ENCODE assay signal across 13 mouse cellular contexts in the genomic region with DNA sequence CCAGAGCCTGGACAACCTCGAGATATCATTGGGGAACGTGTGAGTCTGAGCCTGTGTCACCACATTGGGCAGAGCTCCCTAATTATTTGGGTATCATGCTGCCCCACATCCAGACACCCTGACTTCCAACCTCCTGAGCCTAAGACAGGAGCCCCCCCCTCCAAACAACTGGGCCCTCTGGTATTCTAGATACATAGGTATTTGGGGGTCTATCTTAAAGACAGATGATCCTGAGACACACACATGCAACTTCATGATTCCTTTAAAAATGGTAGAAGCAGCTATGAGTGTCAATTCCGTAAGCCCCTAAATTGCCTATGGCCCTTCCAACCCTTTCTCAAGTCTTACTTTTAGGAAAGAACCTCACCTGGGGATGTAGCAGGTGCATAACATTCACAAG. TPM values are rescaled to one million over a fixed set of nuclear protein-coding genes. Genes with fewer than 3 reads are reported as not detected.
DNase-seq lines count a peak whose midpoint lies in the region; ATAC-seq and TF ChIP-seq lines count a peak whose summit lies in the region.
"Had no signal": no experiment of that assay in that cellular context is flagged by ENCODE, and none has a peak within 500 bp of the region (broad histone marks: within the 10 kb centered on the region; RNA-seq: fewer than 3 reads in every experiment).

No protein-coding gene starts in this region.

- DNase-seq in heart, adult 9 months (ENCODE audit: low spot score in 2 of 2) = no peak
- no peak for DNase-seq in CH12.LX (ENCODE audit: extremely low read depth)
- DNase-seq in liver, postnatal 0 days = no peak
- DNase-seq in layer of hippocampus, postnatal 25 days (ENCODE audit: extremely low spot score in 1 of 2, low spot score in 1 of 2) = no peak
- DNase-seq in ovary, postnatal 14 days (ENCODE audit: low spot score) = no peak
- no peak for DNase-seq in right cerebral cortex, postnatal 4 days
- DNase-seq: adrenal gland, postnatal 14 days; B cell, adult 2 months; cerebellum, adult 8-10 months had no signal

- H3K9ac ChIP-seq in heart, embryonic 12.5 days = no peak overlapping the region
- peak overlapping the region; percentile 96; the same call in 1 of the 2 replicates for H3K9ac ChIP-seq in CH12.LX (ENCODE audit: insufficient read depth, low read depth)
- H3K9ac ChIP-seq in forebrain, embryonic 12.5 days = no peak overlapping the region
- H3K9ac ChIP-seq in liver, postnatal 0 days (replicated peaks) = no peak overlapping the region

- H3K9me3 ChIP-seq in heart, embryonic 12.5 days (replicated peaks) = 0 out of 2 replicates have a peak, but pooled peaks cover 2% of the 10 kb centered on the region
- peaks cover 13% of the 10 kb centered on the region for H3K9me3 ChIP-seq in CH12.LX (replicated peaks; ENCODE audit: low read length)
- H3K9me3 ChIP-seq in forebrain, embryonic 12.5 days = no peaks in the 10 kb centered on the region
- H3K9me3 ChIP-seq in liver, postnatal 0 days (ENCODE audit: low read length) = no peaks in the 10 kb centered on the region

- H3K27ac ChIP-seq in heart, embryonic 12.5 days (ENCODE audit: poor library complexity, severe bottlenecking) = no peak overlapping the region
- no peak overlapping the region for H3K27ac ChIP-seq in CH12.LX (ENCODE audit: insufficient read depth, low read depth)
- no peak overlapping the region for H3K27ac ChIP-seq in forebrain, embryonic 12.5 days
- no peak overlapping the region for H3K27ac ChIP-seq in liver, postnatal 0 days (ENCODE audit: low read depth)
- H3K27ac ChIP-seq: kidney, postnatal 0 days had no signal

- 43% methylated on average over 3 of the region's 3 CpGs for WGBS in heart, embryonic 12.5 days
- 71% methylated on average over 3 of the region's 3 CpGs for WGBS in forebrain, embryonic 12.5 days
- 43% methylated on average over 3 of the region's 3 CpGs for WGBS in liver, postnatal 0 days (ENCODE audit: insufficient replicate concordance)

- H3K4me1 ChIP-seq in heart, embryonic 12.5 days (replicated peaks) = peaks cover 18% of the 10 kb centered on the region; the same call in 1 of the 2 replicates
- H3K4me1 ChIP-seq in CH12.LX (ENCODE audit: control insufficient read depth in 1 of 2, insufficient read depth in 2 of 2) = peaks cover 23 to 37% of the 10 kb centered on the region in 2 experiments
- H3K4me1 ChIP-seq in forebrain, embryonic 12.5 days = peaks cover 15% of the 10 kb centered on the region
- peaks cover 10% of the 10 kb centered on the region for H3K4me1 ChIP-seq in liver, postnatal 0 days (ENCODE audit: insufficient read depth)

- H3K36me3 ChIP-seq in heart, embryonic 12.5 days = peaks cover 66% of the 10 kb centered on the region
- H3K36me3 ChIP-seq in CH12.LX (replicated peaks in 1 of 2; ENCODE audit: control insufficient read depth in 1 of 2, insufficient read depth in 1 of 2, low read length in 1 of 2) = peaks cover 70 to 86% of the 10 kb centered on the region in 2 experiments
- peaks cover 46% of the 10 kb centered on the region for H3K36me3 ChIP-seq in forebrain, embryonic 12.5 days (replicated peaks)
- peaks cover 58% of the 10 kb centered on the region for H3K36me3 ChIP-seq in liver, postnatal 0 days (replicated peaks; ENCODE audit: insufficient read depth, low read length)

- H3K79me2 ChIP-seq in CH12.LX (replicated peaks; ENCODE audit: control insufficient read depth, extremely low read depth, insufficient read depth, poor library complexity, severe bottlenecking) = peaks cover 17% of the 10 kb centered on the region

- dilution Hi-C loops in CH12.LX (cut with MboI; ENCODE audit: extremely low pct_ligation_motif_present, extremely low pct_unique_long_range_greater_than_20kb, low sequenced_read_pairs) = no loop called here

- TF ChIP-seq CTCF in CH12.LX (conservative IDR thresholded peaks at IDR 0.05 in 1 of 2, IDR thresholded peaks at IDR 0.05 in 1 of 2; ENCODE audit: low read depth in 2 of 2, low read length in 2 of 2) = no peak
- TF ChIP-seq CTCF in liver, postnatal 0 days (IDR thresholded peaks at IDR 0.05; ENCODE audit: low read depth) = no peak

- no peak for TF ChIP-seq EP300 in CH12.LX (IDR thresholded peaks at IDR 0.05; ENCODE audit: low read length)
- no peak for TF ChIP-seq EP300 in liver, postnatal 0 days (IDR thresholded peaks at IDR 0.05; ENCODE audit: low read depth)

- in situ Hi-C loops in CH12.LX (cut with MboI; ENCODE audit: low pct_ligation_motif_present, low pct_unique_long_range_greater_than_20kb, low sequenced_read_pairs) = no loop called here

- no peak overlapping the region for H3K4me3 ChIP-seq in heart, embryonic 12.5 days
- H3K4me3 ChIP-seq in CH12.LX (replicated peaks in 1 of 3; ENCODE audit: low read depth in 2 of 3, low read length in 2 of 3, poor library complexity in 1 of 3) = peak overlapping the region; percentile 32 to 55 (median 45)
- H3K4me3 ChIP-seq in forebrain, embryonic 12.5 days (replicated peaks) = 0 out of 2 replicates have a peak overlapping the region, but pooled peaks have one; percentile 54
- H3K4me3 ChIP-seq in liver, postnatal 0 days (ENCODE audit: low read depth, low read length) = peak overlapping the region; percentile 63; the same call in 1 of the 2 replicates

- peak overlapping the region; percentile 92; the same call in 1 of the 2 replicates for H3K4me2 ChIP-seq in heart, embryonic 12.5 days
- H3K4me2 ChIP-seq in CH12.LX (ENCODE audit: insufficient read depth, low read depth, poor library complexity, severe bottlenecking) = peak overlapping the region; percentile 64
- H3K4me2 ChIP-seq in forebrain, embryonic 12.5 days = peak overlapping the region; percentile 84
- H3K4me2 ChIP-seq in liver, postnatal 0 days (ENCODE audit: low read depth, low read length) = peak overlapping the region; percentile 86; the same call in 1 of the 2 replicates

- no peak for TF ChIP-seq POLR2A in CH12.LX (IDR thresholded peaks at IDR 0.05; ENCODE audit: low read depth, low read length)

- no peaks in the 10 kb centered on the region for H3K27me3 ChIP-seq in heart, embryonic 12.5 days (replicated peaks)
- H3K27me3 ChIP-seq in CH12.LX (replicated peaks) = no peaks in the 10 kb centered on the region
- no peaks in the 10 kb centered on the region for H3K27me3 ChIP-seq in forebrain, embryonic 12.5 days
- H3K27me3 ChIP-seq in liver, postnatal 0 days (ENCODE audit: insufficient read depth, low read length) = no peaks in the 10 kb centered on the region

- no peak for TF ChIP-seq RAD21 in CH12.LX (IDR thresholded peaks at IDR 0.05; ENCODE audit: low read depth, low read length)

- ATAC-seq in heart, embryonic 12.5 days (ENCODE audit: insufficient number of reproducible peaks, low FRiP score) = no peak
- no peak for ATAC-seq in forebrain, embryonic 12.5 days (ENCODE audit: low FRiP score)
- ATAC-seq in liver, postnatal 0 days = no peak

TF ChIP-seq in CH12.LX, 34 proteins besides CTCF, POLR2A, EP300 and RAD21 (continues in another document):
- no peak for TF ChIP-seq BHLHE40 (IDR thresholded peaks at IDR 0.05; ENCODE audit: low read depth, low read length)
- no peak for TF ChIP-seq MAZ (IDR thresholded peaks at IDR 0.05; ENCODE audit: low read depth, low read length)
- no peak for TF ChIP-seq JUND (conservative IDR thresholded peaks at IDR 0.05; ENCODE audit: low read depth, low read length)
- TF ChIP-seq ZKSCAN1 (IDR thresholded peaks at IDR 0.05; ENCODE audit: borderline replicate concordance, low read depth, low read length) = no peak

RNA-seq across cellular contexts. Expression of gene Gmip, which starts 1.3 kb away (rescaled TPM):
- 8.5 and 8.6 TPM in 2 replicates for polyA plus RNA-seq in heart, embryonic 12.5 days (2016; fragmentation: Nextera tagmentation; extraction: Ambion mirVana)
- total RNA-seq in CH12.LX (2012; rRNA removed) = 48.1 and 49.2 TPM in 2 replicates
- 22.2 and 25.4 TPM in 2 replicates for total RNA-seq in CH12.LX (2014; rRNA removed)
- polyA plus RNA-seq in CH12.LX (2012; ENCODE audit: insufficient read length, low read depth) = 54.3 and 81.8 TPM in 2 replicates
- 17.2 and 17.3 TPM in 2 replicates for polyA plus RNA-seq in forebrain, embryonic 12.5 days (2016; fragmentation: Nextera tagmentation; extraction: Ambion mirVana)
- polyA plus RNA-seq in liver, postnatal 0 days (2015; fragmentation: Nextera tagmentation; extraction: Ambion mirVana) = 6.2 and 7.4 TPM in 2 replicates
- total RNA-seq in layer of hippocampus, postnatal 25 days (2021) = 10 to 100 TPM; 10.9 to 15.2 TPM

RNA-seq across cellular contexts. Expression of gene Lpar2, which starts 12.4 kb away (rescaled TPM):
- 0.32 and 0.36 TPM in 2 replicates for polyA plus RNA-seq in heart, embryonic 12.5 days (2016; fragmentation: Nextera tagmentation; extraction: Ambion mirVana)
- 1.1 and 1.2 TPM in 2 replicates for total RNA-seq in CH12.LX (2012; rRNA removed)
- 0.74 and 0.82 TPM in 2 replicates for total RNA-seq in CH12.LX (2014; rRNA removed)
- polyA plus RNA-seq in CH12.LX (2012; ENCODE audit: insufficient read length, low read depth) = 2.5 and 3.0 TPM in 2 replicates
- polyA plus RNA-seq in forebrain, embryonic 12.5 days (2016; fragmentation: Nextera tagmentation; extraction: Ambion mirVana) = 0.83 and 1.1 TPM in 2 replicates
- polyA plus RNA-seq in liver, postnatal 0 days (2015; fragmentation: Nextera tagmentation; extraction: Ambion mirVana) = 0.04 and 0.05 TPM in 2 replicates
- total RNA-seq in layer of hippocampus, postnatal 25 days (2021) = under 1 TPM; 0.35 to 0.37 TPM

RNA-seq across cellular contexts. Expression of gene Zfp866, which starts 18.8 kb away (rescaled TPM):
- 16.9 and 18.0 TPM in 2 replicates for polyA plus RNA-seq in heart, embryonic 12.5 days (2016; fragmentation: Nextera tagmentation; extraction: Ambion mirVana)
- 14.3 and 15.4 TPM in 2 replicates for total RNA-seq in CH12.LX (2012; rRNA removed)
- total RNA-seq in CH12.LX (2014; rRNA removed) = 14.8 and 16.0 TPM in 2 replicates
- polyA plus RNA-seq in CH12.LX (2012; ENCODE audit: insufficient read length, low read depth) = 14.4 and 15.6 TPM in 2 replicates
- 42.3 and 43.1 TPM in 2 replicates for polyA plus RNA-seq in forebrain, embryonic 12.5 days (2016; fragmentation: Nextera tagmentation; extraction: Ambion mirVana)
- polyA plus RNA-seq in liver, postnatal 0 days (2015; fragmentation: Nextera tagmentation; extraction: Ambion mirVana) = 3.6 and 4.6 TPM in 2 replicates
- 10 to 100 TPM; 26.1 to 28.8 TPM for total RNA-seq in layer of hippocampus, postnatal 25 days (2021)

RNA-seq across cellular contexts. Expression of gene Atp13a1, which starts 18.9 kb away (rescaled TPM):
- polyA plus RNA-seq in heart, embryonic 12.5 days (2016; fragmentation: Nextera tagmentation; extraction: Ambion mirVana) = 34.4 and 36.7 TPM in 2 replicates
- 53.3 and 58.4 TPM in 2 replicates for total RNA-seq in CH12.LX (2012; rRNA removed)
- total RNA-seq in CH12.LX (2014; rRNA removed) = 36.6 and 36.8 TPM in 2 replicates
- 46.9 and 51.0 TPM in 2 replicates for polyA plus RNA-seq in CH12.LX (2012; ENCODE audit: insufficient read length, low read depth)
- polyA plus RNA-seq in forebrain, embryonic 12.5 days (2016; fragmentation: Nextera tagmentation; extraction: Ambion mirVana) = 53.5 and 55.3 TPM in 2 replicates
- 12.9 and 13.8 TPM in 2 replicates for polyA plus RNA-seq in liver, postnatal 0 days (2015; fragmentation: Nextera tagmentation; extraction: Ambion mirVana)
- 10 to 100 TPM; 39.9 to 44.5 TPM for total RNA-seq in layer of hippocampus, postnatal 25 days (2021)

RNA-seq across cellular contexts. Expression of gene Pbx4, which starts 22.5 kb away (rescaled TPM):
- polyA plus RNA-seq in heart, embryonic 12.5 days (2016; fragmentation: Nextera tagmentation; extraction: Ambion mirVana) = 4.7 TPM in 2 replicates
- 3.1 and 5.9 TPM in 2 replicates for total RNA-seq in CH12.LX (2012; rRNA removed)
- total RNA-seq in CH12.LX (2014; rRNA removed) = 1.0 and 1.5 TPM in 2 replicates
- 2.4 and 3.5 TPM in 2 replicates for polyA plus RNA-seq in CH12.LX (2012; ENCODE audit: insufficient read length, low read depth)
- 51.2 and 54.0 TPM in 2 replicates for polyA plus RNA-seq in forebrain, embryonic 12.5 days (2016; fragmentation: Nextera tagmentation; extraction: Ambion mirVana)
- polyA plus RNA-seq in liver, postnatal 0 days (2015; fragmentation: Nextera tagmentation; extraction: Ambion mirVana) = 2.3 and 2.7 TPM in 2 replicates
- 10 to 100 TPM; 13.3 to 13.6 TPM for total RNA-seq in layer of hippocampus, postnatal 25 days (2021)
- total RNA-seq: gastrocnemius, adult 8-10 months had no signal
